Mouse (Mus musculus) heart, adult 8-10 months (tissue): ENCODE measurements at regions not wholly inside any gene's neighbourhood (a gene's known extent, or its start where the extent isn't known, plus 50 kb on each side); places are given as distances from the start of the nearest gene placed in this dataset.

Experiments used
- DNase-seq: peaks from one replicate; pipeline ENCODE4 v3.0.0; 2022; ENCODE audit warnings: low spot score

DNA sequence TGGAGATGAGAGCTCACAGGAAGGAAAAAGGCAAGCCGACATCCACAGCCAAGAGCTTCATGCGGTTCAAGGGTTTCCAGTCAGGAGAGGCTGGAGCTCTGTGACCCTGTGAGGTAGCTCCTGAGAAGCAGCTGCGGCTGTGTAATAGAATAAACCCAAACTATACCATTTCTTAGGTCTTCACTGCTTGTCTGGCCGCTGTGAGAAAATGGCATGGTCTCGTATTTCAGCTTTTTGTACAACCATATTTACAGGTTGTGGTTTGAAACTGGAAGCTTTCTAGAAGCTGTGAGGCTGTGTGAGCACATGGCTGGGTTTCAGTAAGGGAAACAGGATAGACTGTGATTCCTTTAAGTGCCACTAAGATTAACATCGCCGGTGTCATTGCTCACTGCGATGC lies 388.6 kb upstream of the Gm11114 start:
- no peak for DNase-seq

GRCm38 (mm10) chr9:84936291-84937055 lies 376.1 kb upstream of the Gm11114 start:
- no peak for DNase-seq

DNA sequence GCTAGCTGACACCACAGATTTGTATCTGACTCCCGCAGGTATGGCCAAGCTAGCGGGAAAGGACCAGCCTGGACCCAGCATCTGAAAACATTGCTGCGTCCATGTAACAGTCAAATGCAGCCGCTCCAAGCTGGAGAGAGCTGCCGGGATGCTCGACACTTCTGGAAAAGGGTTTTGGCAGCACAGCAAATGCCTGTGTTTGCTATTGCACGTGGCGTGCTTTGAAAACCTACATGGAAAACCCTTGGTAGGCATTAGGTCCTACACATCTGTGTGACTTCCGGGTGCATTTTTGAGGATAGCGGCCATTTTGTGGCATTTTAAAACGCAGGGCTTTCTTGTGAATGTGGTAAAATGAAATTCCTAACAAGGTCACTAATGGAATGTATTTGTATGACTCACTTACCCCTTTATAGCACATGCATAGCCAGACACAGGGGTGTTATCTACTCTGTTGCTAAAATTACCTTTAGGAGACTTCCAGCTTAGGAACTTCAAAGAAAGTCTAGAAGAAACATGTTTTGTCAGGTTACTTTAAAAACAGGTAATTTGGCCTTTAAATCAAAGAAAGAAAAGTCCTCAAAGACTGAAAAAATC lies 345.9 kb upstream of the Gm11114 start:
- DNase-seq, result peak; percentile 10

DNA sequence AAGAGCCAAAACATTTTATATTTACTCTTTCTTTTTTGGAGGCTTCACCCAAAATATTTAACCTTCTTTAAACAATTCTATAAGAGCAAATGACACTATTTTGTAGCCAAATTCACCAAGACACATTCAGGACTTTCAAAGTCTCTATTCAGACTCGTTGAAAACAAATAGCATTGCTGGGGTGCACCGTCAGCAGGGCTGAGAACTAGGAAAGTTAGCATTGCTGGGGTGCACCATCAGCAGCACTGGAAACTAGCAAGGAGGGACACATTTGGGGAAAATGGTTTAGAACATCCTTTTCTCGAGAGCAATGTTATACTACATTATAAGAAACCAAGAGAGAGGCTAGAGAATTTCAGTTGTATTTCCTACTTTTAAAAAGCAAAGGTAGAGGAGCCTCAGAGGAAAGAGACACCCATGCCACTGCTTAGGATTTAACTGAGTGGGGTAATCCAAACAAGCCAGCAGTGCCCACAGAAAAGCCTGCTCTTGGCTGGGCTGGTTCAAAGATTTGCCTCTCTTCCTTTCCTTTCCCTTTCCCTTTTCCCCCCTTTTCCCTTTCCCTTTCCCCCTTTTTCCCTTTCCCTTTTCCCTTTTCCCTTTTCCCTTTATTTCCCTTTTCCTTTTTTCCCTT lies 342.5 kb upstream of the Gm11114 start:
- DNase-seq, result no peak

DNA sequence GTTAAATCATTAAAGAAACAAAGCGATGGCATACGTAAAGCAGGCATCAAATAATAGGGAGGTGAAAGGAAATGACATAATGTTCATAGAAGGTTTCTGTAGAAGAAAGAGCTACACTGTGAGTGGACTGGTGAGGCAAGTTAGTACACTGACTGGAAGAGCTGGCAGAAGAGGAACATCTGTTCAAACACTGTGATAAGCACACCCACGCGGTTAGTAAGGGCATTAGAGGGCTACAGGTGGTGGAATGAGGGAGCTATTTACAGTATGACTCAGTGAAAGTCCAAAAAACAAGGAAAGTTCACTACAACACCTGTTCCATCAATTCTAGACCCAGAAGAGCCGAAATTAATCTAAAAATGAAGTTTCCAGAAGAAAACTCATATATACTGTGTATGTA lies 335.1 kb upstream of the Gm11114 start:
- DNase-seq, result no peak

- DNase-seq, result no peak
Measured at GRCm38 (mm10) chr9:85003414-85003813, 309.2 kb upstream of the Gm11114 start.

GRCm38 (mm10) chr9:85011361-85011760 lies 301.2 kb upstream of the Gm11114 start:
- DNase-seq, result no peak

GRCm38 (mm10) chr9:85048112-85048978 lies 264.2 kb upstream of the Gm11114 start:
- no peak for DNase-seq

DNA sequence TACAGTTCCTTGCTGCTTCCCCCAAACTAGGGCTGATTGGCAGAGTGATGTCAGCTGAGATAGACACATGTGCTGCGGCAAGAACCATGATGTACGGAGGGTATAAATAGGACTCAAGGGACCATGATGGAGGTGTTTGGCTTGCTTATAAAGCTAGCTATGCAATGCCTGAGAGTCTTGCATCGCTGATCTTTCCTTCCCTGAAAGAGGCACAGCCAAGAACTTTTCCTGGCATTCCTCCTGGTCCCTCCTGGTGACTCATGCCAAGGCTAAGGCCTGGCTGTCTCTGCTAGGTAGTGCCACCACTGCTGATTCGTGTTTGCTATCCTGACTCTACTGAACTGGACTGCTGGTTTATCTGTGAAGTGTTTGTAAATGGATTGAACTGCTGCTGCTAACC lies 260.0 kb upstream of the Gm11114 start:
- DNase-seq, result no peak

- DNase-seq, result no peak
Measured at GRCm38 (mm10) chr9:85079975-85080374, 232.6 kb upstream of the Gm11114 start.

DNA sequence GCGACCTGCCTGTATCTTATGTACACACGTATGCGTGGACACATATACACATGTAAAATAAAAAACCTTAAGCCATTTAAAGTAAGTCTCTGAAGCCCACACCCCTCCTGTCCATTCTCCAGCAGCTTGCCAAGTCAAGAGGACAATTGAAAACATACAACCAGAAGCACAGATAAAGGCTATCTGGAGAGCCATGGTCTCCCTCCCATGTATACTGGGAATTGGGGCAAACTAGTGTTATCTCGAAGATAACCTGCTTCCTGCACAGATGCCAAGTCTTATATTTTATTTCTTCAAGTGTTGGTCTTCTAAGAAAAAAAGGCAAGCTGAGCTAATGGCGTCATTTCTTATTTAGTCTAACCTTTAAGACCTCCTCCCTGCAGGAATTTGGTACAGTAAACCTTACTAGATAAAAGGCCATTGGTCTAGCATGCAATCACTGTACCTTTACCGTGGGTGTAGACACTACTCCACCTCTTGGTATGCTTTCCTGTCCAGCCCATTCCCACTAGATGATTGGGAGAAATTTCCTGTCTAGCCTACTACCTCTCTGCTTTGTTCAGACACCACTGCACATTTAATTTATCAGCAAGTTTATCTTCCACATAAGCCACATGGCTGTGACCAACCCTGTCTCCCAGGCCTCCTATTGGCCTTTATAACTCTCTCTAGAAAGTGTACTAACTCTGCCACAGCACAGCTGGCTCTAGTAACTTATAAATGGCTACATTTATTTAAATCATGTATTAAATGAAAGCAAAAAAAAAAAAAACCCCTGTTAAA lies 223.8 kb upstream of the Gm11114 start:
- no peak for DNase-seq

- DNase-seq, result peak; percentile 14
Measured at GRCm38 (mm10) chr9:85090297-85090696, 222.3 kb upstream of the Gm11114 start.

- DNase-seq, result no peak
Measured at GRCm38 (mm10) chr9:85095234-85095633, 217.3 kb upstream of the Gm11114 start.

GRCm38 (mm10) chr9:85096520-85096919 lies 216.1 kb upstream of the Gm11114 start:
- DNase-seq, result no peak

DNA sequence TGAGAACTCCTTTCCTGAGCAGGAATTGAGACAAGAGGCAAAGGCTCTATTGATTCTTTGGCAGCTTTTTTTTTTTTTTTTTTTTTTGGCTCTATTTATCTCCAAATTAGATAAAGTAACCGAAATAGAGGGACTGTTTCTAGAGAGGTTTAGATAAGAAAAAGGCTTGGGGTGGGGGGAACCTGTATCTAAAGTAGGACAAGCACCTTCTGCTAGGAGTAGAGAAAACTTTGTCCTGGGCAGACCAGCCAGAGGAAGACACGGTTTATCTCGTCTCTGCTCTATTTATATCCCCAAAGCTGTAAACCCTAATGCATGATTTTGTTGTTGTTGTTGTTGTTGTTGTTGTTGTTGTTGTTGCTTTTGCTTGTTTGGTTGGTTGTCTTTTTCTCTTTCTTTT lies 199.6 kb upstream of the Gm11114 start:
- no peak for DNase-seq

- DNase-seq, result no peak
Measured at GRCm38 (mm10) chr9:85114234-85114633, 198.3 kb upstream of the Gm11114 start.

- no peak for DNase-seq
Measured at GRCm38 (mm10) chr9:85120061-85120460, 192.5 kb upstream of the Gm11114 start.

DNA sequence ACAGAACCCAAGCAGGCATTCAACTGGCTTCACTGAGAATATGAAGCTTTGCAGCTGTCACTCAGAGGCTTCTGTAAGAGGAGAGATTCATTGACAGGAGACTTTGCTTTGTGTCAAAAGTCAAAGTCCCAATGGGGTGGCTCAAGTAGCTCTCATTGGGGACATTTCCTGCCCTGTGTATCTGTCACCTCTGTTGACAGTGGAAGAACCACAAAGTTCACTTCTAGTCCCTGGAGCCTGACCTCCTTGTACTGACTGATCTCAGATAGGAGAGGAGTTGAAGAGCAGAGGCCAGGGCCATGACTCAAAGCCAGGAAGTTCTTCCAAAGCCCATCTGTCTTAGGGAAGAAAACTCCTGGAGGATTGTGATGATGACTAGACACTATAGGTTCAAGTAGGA lies 191.5 kb upstream of the Gm11114 start:
- DNase-seq, result no peak

- DNase-seq, result no peak
Measured at GRCm38 (mm10) chr9:85123706-85124105, 188.9 kb upstream of the Gm11114 start.

GRCm38 (mm10) chr9:85125775-85126174 lies 186.8 kb upstream of the Gm11114 start:
- peak; percentile 31 for DNase-seq

DNA sequence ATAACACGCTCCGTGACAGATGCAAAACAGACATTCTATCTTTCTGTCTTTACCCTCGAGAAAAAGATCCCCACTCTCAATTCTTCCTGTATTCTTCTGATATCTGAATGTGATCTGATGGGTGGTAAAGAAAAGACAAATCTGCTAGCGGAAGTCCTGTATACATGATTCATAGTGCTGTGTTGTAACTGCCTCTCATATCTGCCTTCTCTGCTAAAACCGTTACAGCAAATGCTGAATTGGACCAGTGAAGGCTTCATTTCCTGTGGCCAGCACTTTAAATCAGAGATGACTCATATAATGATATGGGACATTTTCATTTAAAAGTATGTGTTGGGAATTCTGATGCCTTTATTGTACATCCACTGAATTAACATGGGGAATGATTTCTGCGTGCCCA lies 186.0 kb upstream of the Gm11114 start:
- no peak for DNase-seq
